Mouse (Mus musculus) kidney, embryonic 14.5 days (tissue): ENCODE results near the gene Actr1a. TPM values are rescaled to one million over a fixed set of nuclear protein-coding genes. Genes with fewer than 3 reads are reported as not detected.

Experiments
- ATAC-seq: fragments of 200-750 bp; cut with Nextera tagmentation; 2 replicates; pipeline ENCODE4 v1.8.0; 2017; ENCODE audit warnings: moderate number of reproducible peaks, mild to moderate bottlenecking, moderate TSS enrichment, moderate library complexity; ENCODE audit not compliant: low FRiP score, low TSS enrichment
- H3K27ac ChIP-seq: fragments of 300-500 bp; sonication (generic); 2 replicates; pipeline ENCODE4 v1.5.1; 2014; ENCODE audit warnings: low read depth, mild to moderate bottlenecking, low read length, moderate library complexity, mixed read lengths
- H3K27me3 ChIP-seq: fragments of 300-500 bp; sonication (generic); 2 replicates; pipeline ENCODE4 v1.6.1; 2014; ENCODE audit warnings: mild to moderate bottlenecking, low read length; ENCODE audit not compliant: control insufficient read depth, insufficient read depth
- H3K36me3 ChIP-seq: fragments of 300-500 bp; sonication (generic); 2 replicates; pipeline ENCODE4 v1.6.1; 2014; ENCODE audit warnings: low read length, mixed read lengths; ENCODE audit not compliant: control insufficient read depth, insufficient read depth
- H3K4me1 ChIP-seq: fragments of 300-500 bp; sonication (generic); 2 replicates; pipeline ENCODE4 v1.6.1; 2014; ENCODE audit warnings: low read length, mixed read lengths; ENCODE audit not compliant: control insufficient read depth, insufficient read depth
- H3K4me2 ChIP-seq: fragments of 300-500 bp; sonication (generic); replicated peaks from 2 replicates; pipeline ENCODE4 v1.6.1; 2014; ENCODE audit warnings: low read depth, mild to moderate bottlenecking, low read length
- H3K4me3 ChIP-seq: fragments of 300-500 bp; sonication (generic); 2 replicates; pipeline ENCODE4 v1.5.1; 2014; ENCODE audit warnings: mild to moderate bottlenecking, low read length
- H3K9ac ChIP-seq: fragments of 300-500 bp; sonication (generic); 2 replicates; pipeline ENCODE4 v1.6.1; 2014; ENCODE audit warnings: low read depth, mild to moderate bottlenecking, low read length, moderate library complexity
- H3K9me3 ChIP-seq: fragments of 300-500 bp; sonication (generic); 2 replicates; pipeline ENCODE4 v1.6.1; 2016; ENCODE audit warnings: low read length; ENCODE audit not compliant: control insufficient read depth
- WGBS: fragments of 180-500 bp; shearing (Covaris S2); extraction: QIAGEN DNeasy Blood & Tissue Kit; methylation state at CpG from one replicate; pipeline ENCODE4 v1.1.7; 2014; 5-methylcytosine and 5-hydroxymethylcytosine counted together
- polyA plus RNA-seq: library from polyadenylated mRNA; unstranded; fragments of >200 nt; fragmentation: Nextera tagmentation; extraction: Ambion mirVana; gene quantifications from 2 replicates; pipeline ENCODE4 v1.2.1, GENCODE M21; 2014

The Actr1a gene
- polyA plus RNA-seq, 1 experiment from 2014 or later = 134 TPM

GRCm38 (mm10) chr19:46396686-46397435 lies 1.3 kb upstream of the Actr1a start, which contains the start of gene Sufu:
Sufu (plus strand) TSS chr19:46396896.
- Histone ChIP-seq H3K4me2 (peak within 1 kb of the TSS; percentile 74), H3K27ac (peak within 1 kb of the TSS; percentile 91), H3K4me3 (peak within 1 kb of the TSS; percentile 94), H3K4me1 (peaks cover 39% of the 10 kb centered on the region), H3K36me3 (peaks cover 13% of the 10 kb centered on the region; the same call in 1 of the 2 replicates), H3K9me3 (no peaks in the 10 kb centered on the region), H3K27me3 (no peaks in the 10 kb centered on the region), H3K9ac (peak within 1 kb of the TSS; percentile 86)
- peak; percentile 91 for ATAC-seq
- under 1% methylated on average over 55 of the region's 57 CpGs for WGBS

GRCm38 (mm10) chr19:46396109-46396508 lies 561 bp upstream of the Actr1a start:
- Histone ChIP-seq H3K27ac (no peak overlapping the region), H3K4me2 (peak overlapping the region; percentile 60), H3K9ac (peak overlapping the region; percentile 86; the same call in 1 of the 2 replicates), H3K27me3 (no peaks in the 10 kb centered on the region), H3K4me3 (peak overlapping the region; percentile 94), H3K4me1 (peaks cover 39% of the 10 kb centered on the region), H3K36me3 (peaks cover 9% of the 10 kb centered on the region; the same call in 1 of the 2 replicates), H3K9me3 (no peaks in the 10 kb centered on the region)
- ATAC-seq = no peak
- WGBS = 11% methylated on average over 8 of the region's 8 CpGs

- H3K9me3 ChIP-seq = no peaks in the 10 kb centered on the region
- H3K27me3 ChIP-seq = no peaks in the 10 kb centered on the region
- H3K36me3 ChIP-seq = no peaks in the 10 kb centered on the region; the same call in 1 of the 2 replicates
- no peak for ATAC-seq
- H3K27ac ChIP-seq = no peak overlapping the region
- H3K9ac ChIP-seq = peak overlapping the region; percentile 54; the same call in 1 of the 2 replicates
- peak overlapping the region; percentile 60 for H3K4me2 ChIP-seq
- peak overlapping the region; percentile 94 for H3K4me3 ChIP-seq
- H3K4me1 ChIP-seq = peaks cover 33% of the 10 kb centered on the region
- WGBS = 6% methylated on average over 10 of the region's 10 CpGs
These were observed 838 bp downstream of the Actr1a start for GRCm38 (mm10) chr19:46394712-46395108.

GRCm38 (mm10) chr19:46392018-46392417 lies 3.5 kb downstream of the Actr1a start:
- peaks cover 15% of the 10 kb centered on the region for H3K4me1 ChIP-seq
- no peak overlapping the region for H3K27ac ChIP-seq
- peaks cover 5% of the 10 kb centered on the region for H3K36me3 ChIP-seq
- H3K9me3 ChIP-seq = no peaks in the 10 kb centered on the region
- H3K9ac ChIP-seq = no peak overlapping the region
- WGBS = 32% methylated on average over 4 of the region's 4 CpGs
- no peak for ATAC-seq
- no peak overlapping the region for H3K4me2 ChIP-seq
- no peaks in the 10 kb centered on the region for H3K27me3 ChIP-seq
- H3K4me3 ChIP-seq = no peak overlapping the region

- ATAC-seq = no peak
- Histone ChIP-seq H3K9me3 (no peaks in the 10 kb centered on the region), H3K4me3 (no peak overlapping the region), H3K27me3 (no peaks in the 10 kb centered on the region), H3K4me2 (no peak overlapping the region), H3K9ac (no peak overlapping the region), H3K36me3 (peaks cover 17% of the 10 kb centered on the region), H3K4me1 (peaks cover 7% of the 10 kb centered on the region), H3K27ac (no peak overlapping the region)
- WGBS = 86% methylated on average over 5 of the region's 5 CpGs
These were observed 5.7 kb downstream of the Actr1a start for GRCm38 (mm10) chr19:46389872-46390271.

GRCm38 (mm10) chr19:46382275-46382674 lies 13.3 kb downstream of the Actr1a start:
- Histone ChIP-seq H3K36me3 (peaks cover 89% of the 10 kb centered on the region), H3K27me3 (no peaks in the 10 kb centered on the region), H3K9ac (no peak overlapping the region), H3K4me3 (no peak overlapping the region), H3K27ac (no peak overlapping the region), H3K9me3 (no peaks in the 10 kb centered on the region), H3K4me2 (no peak overlapping the region), H3K4me1 (no peaks in the 10 kb centered on the region)
- 85% methylated on average over 9 of the region's 9 CpGs for WGBS
- no peak for ATAC-seq

- no peak overlapping the region for H3K27ac ChIP-seq
- no peak for ATAC-seq
- H3K27me3 ChIP-seq = no peaks in the 10 kb centered on the region
- peaks cover 44% of the 10 kb centered on the region for H3K36me3 ChIP-seq
- H3K9me3 ChIP-seq = no peaks in the 10 kb centered on the region
- H3K9ac ChIP-seq = no peak overlapping the region
- H3K4me1 ChIP-seq = no peaks in the 10 kb centered on the region
- WGBS = 59% methylated on average over 4 of the region's 4 CpGs
- no peak overlapping the region for H3K4me2 ChIP-seq
- H3K4me3 ChIP-seq = no peak overlapping the region
These were observed 19.7 kb downstream of the Actr1a start for GRCm38 (mm10) chr19:46375891-46376290.

- H3K4me3 ChIP-seq = no peak overlapping the region
- H3K9me3 ChIP-seq = no peaks in the 10 kb centered on the region
- no peaks in the 10 kb centered on the region for H3K27me3 ChIP-seq
- H3K4me1 ChIP-seq = no peaks in the 10 kb centered on the region
- no peak overlapping the region for H3K27ac ChIP-seq
- WGBS = 79% methylated on average over 5 of the region's 5 CpGs
- H3K36me3 ChIP-seq = peaks cover 40% of the 10 kb centered on the region
- ATAC-seq = no peak
- H3K4me2 ChIP-seq = no peak overlapping the region
- H3K9ac ChIP-seq = no peak overlapping the region
These were observed 20.1 kb downstream of the Actr1a start for GRCm38 (mm10) chr19:46375489-46375888.

- Histone ChIP-seq H3K27me3 (no peaks in the 10 kb centered on the region), H3K9me3 (no peaks in the 10 kb centered on the region), H3K4me2 (no peak overlapping the region), H3K4me3 (no peak overlapping the region), H3K4me1 (no peaks in the 10 kb centered on the region), H3K27ac (no peak overlapping the region), H3K9ac (no peak overlapping the region), H3K36me3 (peaks cover 31% of the 10 kb centered on the region)
- peak; percentile 55 for ATAC-seq
- 49% methylated on average over 21 of the region's 21 CpGs for WGBS
These were observed 21.0 kb downstream of the Actr1a start for GRCm38 (mm10) chr19:46374477-46375088.
